Mouse (Mus musculus) right cerebral cortex, postnatal 25 days (tissue): ENCODE measurements around the gene Ldhb.
"Not testable (repeated sequence)": the region's sequence is repeated elsewhere in the genome, so short reads cannot be mapped to it uniquely, and the experiment has no call there.

ENCODE experiments used
- DNase-seq: peaks from one replicate; pipeline ENCODE4 v3.0.0; 2022

The Ldhb gene

GRCm38 (mm10) chr6:142511516-142512135 lies 3.9 kb upstream of the Ldhb start:
- DNase-seq = no peak

- no peak for DNase-seq
Measured at GRCm38 (mm10) chr6:142508663-142509062, 906 bp upstream of the Ldhb start.

- peak; percentile 47 for DNase-seq
Measured at GRCm38 (mm10) chr6:142507033-142507784, 548 bp downstream of the Ldhb start.

- DNase-seq = peak; percentile 23
Measured at GRCm38 (mm10) chr6:142506338-142507032, 1.3 kb downstream of the Ldhb start.

- no peak for DNase-seq
Measured at GRCm38 (mm10) chr6:142503601-142504000, 4.2 kb downstream of the Ldhb start.

- no peak for DNase-seq
Measured at GRCm38 (mm10) chr6:142502519-142503125, 5.1 kb downstream of the Ldhb start.

- not testable (repeated sequence) for DNase-seq
Measured at GRCm38 (mm10) chr6:142490114-142490513, 17.6 kb downstream of the Ldhb start.

GRCm38 (mm10) chr6:142487638-142488037 lies 20.1 kb downstream of the Ldhb start:
- no peak for DNase-seq

- no peak for DNase-seq
Measured at GRCm38 (mm10) chr6:142485478-142486123, 22.2 kb downstream of the Ldhb start.

- DNase-seq = no peak
Measured at GRCm38 (mm10) chr6:142477239-142477638, 30.5 kb downstream of the Ldhb start.

GRCm38 (mm10) chr6:142472801-142473203 lies 35.0 kb downstream of the Ldhb start, which contains the start of gene Gys2:
Gene Gys2, minus strand, starts transcription at chr6:142473109.
- DNase-seq = no peak

GRCm38 (mm10) chr6:142471141-142471540 lies 36.6 kb downstream of the Ldhb start:
- DNase-seq = no peak

GRCm38 (mm10) chr6:142469602-142470001 lies 38.2 kb downstream of the Ldhb start:
- no peak for DNase-seq

GRCm38 (mm10) chr6:142462194-142462593 lies 45.6 kb downstream of the Ldhb start:
- no peak for DNase-seq

GRCm38 (mm10) chr6:142459017-142459678 lies 48.6 kb downstream of the Ldhb start:
- no peak for DNase-seq

- DNase-seq = no peak
Measured at GRCm38 (mm10) chr6:142458010-142458409, 49.7 kb downstream of the Ldhb start.

GRCm38 (mm10) chr6:142455314-142455996 lies 52.3 kb downstream of the Ldhb start:
- DNase-seq = no peak

- no peak for DNase-seq
Measured at GRCm38 (mm10) chr6:142453311-142453710, 54.4 kb downstream of the Ldhb start.

GRCm38 (mm10) chr6:142451381-142451780 lies 56.4 kb downstream of the Ldhb start:
- no peak for DNase-seq
